Mouse (Mus musculus): ENCODE data around the gene Hspa12b. TPM values are rescaled to one million over a fixed set of nuclear protein-coding genes. Genes with fewer than 3 reads are reported as not detected.
"Not testable (repeated sequence)": the region's sequence is repeated elsewhere in the genome, so short reads cannot be mapped to it uniquely, and the experiment has no call there.

Gene Hspa12b
- polyA plus RNA-seq, 1 experiment from 2014 or later, result 6.9 TPM

- Histone ChIP-seq H3K9ac (ENCODE audit: low read depth, low read length) (no peak overlapping the region), H3K4me3 (ENCODE audit: low read length) (no peak overlapping the region), H3K36me3 (ENCODE audit: control insufficient read depth, insufficient read depth, low read length) (no peaks in the 10 kb centered on the region), H3K9me3 (ENCODE audit: control insufficient read depth, low read length) (no peaks in the 10 kb centered on the region), H3K27me3 (replicated peaks; ENCODE audit: control insufficient read depth, insufficient read depth, low read length) (no peaks in the 10 kb centered on the region), H3K4me1 (ENCODE audit: control insufficient read depth, insufficient read depth, low read depth, low read length) (no peaks in the 10 kb centered on the region), H3K4me2 (ENCODE audit: low read length) (no peak overlapping the region), H3K27ac (ENCODE audit: low read depth, low read length) (no peak overlapping the region)
- ATAC-seq, result peak; percentile 42
- WGBS, result 15% methylated on average over 9 of the region's 9 CpGs
Measured at GRCm38 (mm10) chr2:131096101-131096795, 30.8 kb upstream of the Hspa12b start.

GRCm38 (mm10) chr2:131097087-131097486 is 30.0 kb upstream of the Hspa12b start:
- H3K9ac ChIP-seq (ENCODE audit: low read depth, low read length), result no peak overlapping the region

DNA sequence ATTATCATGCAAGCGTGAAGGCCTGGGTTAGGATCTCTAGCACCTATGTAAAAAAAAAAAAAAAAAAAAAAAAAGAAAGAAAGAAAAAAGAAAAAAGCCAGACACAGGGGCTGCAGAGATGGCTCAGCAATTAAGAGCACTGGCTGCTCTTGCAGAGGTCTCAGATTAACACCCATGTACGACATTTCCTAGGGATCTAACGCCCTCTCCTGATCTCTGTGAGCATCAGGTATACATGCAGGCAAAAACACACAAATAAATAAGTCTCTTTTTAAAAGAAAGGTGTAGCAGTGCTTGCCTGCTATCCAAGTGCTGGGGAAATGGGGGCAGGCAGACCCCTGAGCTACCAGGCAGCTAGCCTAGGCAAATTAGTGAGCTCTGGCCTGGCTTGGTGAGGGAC is 25.6 kb upstream of the Hspa12b start:
- Histone ChIP-seq H3K4me3 (ENCODE audit: low read length) (no peak overlapping the region), H3K9ac (ENCODE audit: low read depth, low read length) (no peak overlapping the region), H3K27ac (ENCODE audit: low read depth, low read length) (no peak overlapping the region), H3K36me3 (ENCODE audit: control insufficient read depth, insufficient read depth, low read length) (no peaks in the 10 kb centered on the region), H3K4me1 (ENCODE audit: control insufficient read depth, insufficient read depth, low read depth, low read length) (no peaks in the 10 kb centered on the region), H3K9me3 (ENCODE audit: control insufficient read depth, low read length) (no peaks in the 10 kb centered on the region), H3K4me2 (ENCODE audit: low read length) (no peak overlapping the region), H3K27me3 (replicated peaks; ENCODE audit: control insufficient read depth, insufficient read depth, low read length) (no peaks in the 10 kb centered on the region)
- WGBS, result 57% methylated on average over 3 of the region's 3 CpGs
- ATAC-seq, result no peak

More at GRCm38 (mm10) chr2:131097087-131097486, 30.0 kb upstream of the Hspa12b start:
- no peak overlapping the region for H3K4me3 ChIP-seq (ENCODE audit: low read length)
- ATAC-seq, result no peak
- 77% methylated on average over 4 of the region's 4 CpGs for WGBS
- H3K36me3 ChIP-seq (ENCODE audit: control insufficient read depth, insufficient read depth, low read length), result no peaks in the 10 kb centered on the region
- no peaks in the 10 kb centered on the region for H3K4me1 ChIP-seq (ENCODE audit: control insufficient read depth, insufficient read depth, low read depth, low read length)
- no peaks in the 10 kb centered on the region for H3K9me3 ChIP-seq (ENCODE audit: control insufficient read depth, low read length)
- no peak overlapping the region for H3K4me2 ChIP-seq (ENCODE audit: low read length)
- H3K27me3 ChIP-seq (replicated peaks; ENCODE audit: control insufficient read depth, insufficient read depth, low read length), result no peaks in the 10 kb centered on the region
- H3K27ac ChIP-seq (ENCODE audit: low read depth, low read length), result no peak overlapping the region

DNA sequence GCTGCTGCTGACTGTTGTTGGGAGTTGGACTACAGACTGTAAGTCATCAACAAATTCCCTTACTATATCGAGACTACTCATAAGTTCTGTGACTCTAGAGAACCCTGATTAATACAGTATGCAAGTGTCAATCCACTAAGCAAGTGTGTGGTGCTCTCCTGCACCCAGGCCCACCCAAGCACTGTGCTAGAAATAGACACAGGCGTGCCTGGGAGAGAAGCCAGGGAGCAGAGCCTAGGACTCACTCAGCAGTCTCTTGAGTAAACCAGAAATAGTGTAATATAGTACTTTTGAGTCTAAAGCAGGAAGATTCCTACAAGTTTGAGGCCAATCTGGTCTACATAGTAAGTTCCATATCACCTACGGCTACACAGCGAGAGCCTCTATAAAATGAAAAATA is 23.1 kb upstream of the Hspa12b start:
- H3K9ac ChIP-seq (ENCODE audit: low read depth, low read length), result no peak overlapping the region
- ATAC-seq, result no peak
- no peaks in the 10 kb centered on the region for H3K36me3 ChIP-seq (ENCODE audit: control insufficient read depth, insufficient read depth, low read length)
- no peaks in the 10 kb centered on the region for H3K4me1 ChIP-seq (ENCODE audit: control insufficient read depth, insufficient read depth, low read depth, low read length)
- 84% methylated on average over 4 of the region's 4 CpGs for WGBS
- H3K4me2 ChIP-seq (ENCODE audit: low read length), result no peak overlapping the region
- H3K27ac ChIP-seq (ENCODE audit: low read depth, low read length), result no peak overlapping the region
- no peaks in the 10 kb centered on the region for H3K9me3 ChIP-seq (ENCODE audit: control insufficient read depth, low read length)
- no peak overlapping the region for H3K4me3 ChIP-seq (ENCODE audit: low read length)
- H3K27me3 ChIP-seq (replicated peaks; ENCODE audit: control insufficient read depth, insufficient read depth, low read length), result no peaks in the 10 kb centered on the region

DNA sequence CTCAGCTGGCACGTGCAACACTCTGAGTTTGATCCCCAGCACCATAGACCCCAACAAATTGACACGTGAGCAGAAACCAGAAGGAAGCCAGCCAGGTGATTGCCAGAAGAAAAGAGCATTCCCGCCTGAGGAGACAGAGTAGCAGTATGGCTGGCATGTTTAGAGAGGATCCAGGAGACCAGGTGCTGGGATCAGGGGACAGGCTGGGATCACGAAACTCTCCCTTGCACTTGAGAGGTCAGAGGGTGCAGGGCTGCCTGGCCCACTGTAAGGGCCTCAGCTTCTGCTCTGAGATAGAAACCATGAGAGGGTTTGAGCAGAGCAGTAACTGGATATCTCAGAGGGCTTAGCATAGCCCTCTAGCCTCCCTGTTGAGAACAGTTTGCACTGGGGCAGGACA is 22.0 kb upstream of the Hspa12b start:
- H3K27me3 ChIP-seq (replicated peaks; ENCODE audit: control insufficient read depth, insufficient read depth, low read length); H3K9me3 ChIP-seq (ENCODE audit: control insufficient read depth, low read length); ATAC-seq; H3K4me3 ChIP-seq (ENCODE audit: low read length); H3K27ac ChIP-seq (ENCODE audit: low read depth, low read length); H3K4me1 ChIP-seq (ENCODE audit: control insufficient read depth, insufficient read depth, low read depth, low read length); H3K9ac ChIP-seq (ENCODE audit: low read depth, low read length); H3K36me3 ChIP-seq (ENCODE audit: control insufficient read depth, insufficient read depth, low read length); H3K4me2 ChIP-seq (ENCODE audit: low read length): not testable (repeated sequence)
- 72% methylated on average over 4 of the region's 4 CpGs for WGBS

DNA sequence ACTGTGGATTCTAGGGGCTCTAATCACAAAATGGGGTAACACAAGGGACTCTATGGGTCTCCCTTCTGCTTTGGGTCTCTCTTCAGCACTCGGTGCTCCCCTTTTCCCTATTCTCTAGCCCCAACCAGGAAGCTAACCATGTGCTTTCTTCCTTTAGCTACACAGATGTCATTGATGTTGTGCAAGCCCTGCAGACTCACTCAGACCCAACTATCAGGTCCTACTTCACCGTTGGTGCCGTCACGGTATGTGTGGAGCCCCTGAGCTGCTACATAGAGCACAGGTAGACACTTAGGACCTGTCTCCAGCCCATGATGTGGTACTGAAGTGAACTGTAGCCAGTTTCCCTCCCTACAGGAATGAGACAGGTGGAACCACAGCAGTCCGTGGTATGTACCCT is 21.1 kb upstream of the Hspa12b start:
- H3K9ac ChIP-seq (ENCODE audit: low read depth, low read length), result no peak overlapping the region
- no peaks in the 10 kb centered on the region for H3K27me3 ChIP-seq (replicated peaks; ENCODE audit: control insufficient read depth, insufficient read depth, low read length)
- no peak overlapping the region for H3K4me2 ChIP-seq (ENCODE audit: low read length)
- no peaks in the 10 kb centered on the region for H3K36me3 ChIP-seq (ENCODE audit: control insufficient read depth, insufficient read depth, low read length)
- H3K4me1 ChIP-seq (ENCODE audit: control insufficient read depth, insufficient read depth, low read depth, low read length), result no peaks in the 10 kb centered on the region
- no peak for ATAC-seq
- 93% methylated on average over 5 of the region's 5 CpGs for WGBS
- H3K27ac ChIP-seq (ENCODE audit: low read depth, low read length), result no peak overlapping the region
- H3K9me3 ChIP-seq (ENCODE audit: control insufficient read depth, low read length), result no peaks in the 10 kb centered on the region
- no peak overlapping the region for H3K4me3 ChIP-seq (ENCODE audit: low read length)

GRCm38 (mm10) chr2:131118968-131119574 is 8.0 kb upstream of the Hspa12b start:
- Histone ChIP-seq H3K27ac (ENCODE audit: low read depth, low read length) (no peak overlapping the region), H3K4me3 (ENCODE audit: low read length) (no peak overlapping the region), H3K9ac (ENCODE audit: low read depth, low read length) (no peak overlapping the region), H3K36me3 (ENCODE audit: control insufficient read depth, insufficient read depth, low read length) (no peaks in the 10 kb centered on the region), H3K4me1 (ENCODE audit: control insufficient read depth, insufficient read depth, low read depth, low read length) (no peaks in the 10 kb centered on the region), H3K4me2 (ENCODE audit: low read length) (no peak overlapping the region), H3K27me3 (replicated peaks; ENCODE audit: control insufficient read depth, insufficient read depth, low read length) (no peaks in the 10 kb centered on the region), H3K9me3 (ENCODE audit: control insufficient read depth, low read length) (no peaks in the 10 kb centered on the region)
- no peak for ATAC-seq
- 77% methylated on average over 2 of the region's 2 CpGs for WGBS

- Histone ChIP-seq H3K27ac (ENCODE audit: low read depth, low read length) (no peak overlapping the region), H3K9ac (ENCODE audit: low read depth, low read length) (no peak overlapping the region), H3K27me3 (replicated peaks; ENCODE audit: control insufficient read depth, insufficient read depth, low read length) (no peaks in the 10 kb centered on the region), H3K36me3 (ENCODE audit: control insufficient read depth, insufficient read depth, low read length) (no peaks in the 10 kb centered on the region), H3K4me3 (ENCODE audit: low read length) (no peak overlapping the region), H3K4me1 (ENCODE audit: control insufficient read depth, insufficient read depth, low read depth, low read length) (peaks cover 7% of the 10 kb centered on the region), H3K4me2 (ENCODE audit: low read length) (no peak overlapping the region), H3K9me3 (ENCODE audit: control insufficient read depth, low read length) (no peaks in the 10 kb centered on the region)
- WGBS, result 76% methylated on average over 3 of the region's 3 CpGs
- no peak for ATAC-seq
Measured at GRCm38 (mm10) chr2:131124166-131124565, 2.9 kb upstream of the Hspa12b start.

DNA sequence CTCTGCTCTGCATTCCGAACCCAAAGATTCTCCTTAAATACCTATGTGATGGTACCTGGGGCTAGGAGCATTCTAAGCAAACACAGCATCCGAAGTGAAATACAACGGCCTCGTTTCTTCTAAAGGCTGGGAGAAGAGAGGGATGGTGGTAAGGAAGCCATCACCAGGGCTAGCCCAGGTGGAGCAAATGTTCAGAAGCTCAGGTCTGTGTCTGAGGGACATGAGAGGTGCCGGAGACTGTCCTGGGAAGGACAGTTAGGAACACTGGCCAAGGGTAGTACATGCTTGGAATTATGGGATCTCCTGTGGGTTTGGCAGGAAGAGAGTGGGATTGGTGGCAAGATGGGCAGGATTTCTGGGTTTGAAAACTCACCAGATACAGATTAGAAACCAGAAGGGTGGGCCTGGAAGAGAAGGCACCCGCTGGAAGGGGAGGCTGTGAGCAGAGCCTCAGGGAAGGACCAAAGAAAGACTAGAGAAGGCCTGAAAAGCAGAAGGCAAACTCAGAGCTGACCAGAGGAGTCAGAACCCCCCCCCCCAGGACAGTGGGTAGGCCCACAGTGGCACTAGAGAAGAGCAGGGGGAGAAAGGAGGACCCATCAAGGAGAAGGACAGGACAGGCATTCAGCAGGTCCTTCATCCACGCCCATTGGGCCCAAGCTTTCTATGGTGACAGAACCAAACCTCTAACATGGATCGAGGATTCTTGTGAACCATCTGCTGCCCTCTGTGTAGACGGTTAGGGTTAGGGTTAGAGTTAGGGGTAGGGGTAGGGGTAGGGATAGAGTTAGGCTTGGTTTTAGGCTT is 1.7 kb upstream of the Hspa12b start:
- no peak overlapping the region for H3K9ac ChIP-seq (ENCODE audit: low read depth, low read length)
- H3K27me3 ChIP-seq (replicated peaks; ENCODE audit: control insufficient read depth, insufficient read depth, low read length), result no peaks in the 10 kb centered on the region
- peaks cover 7% of the 10 kb centered on the region for H3K4me1 ChIP-seq (ENCODE audit: control insufficient read depth, insufficient read depth, low read depth, low read length)
- no peak overlapping the region for H3K4me2 ChIP-seq (ENCODE audit: low read length)
- ATAC-seq, result no peak
- no peak overlapping the region for H3K4me3 ChIP-seq (ENCODE audit: low read length)
- 96% methylated on average over 9 of the region's 9 CpGs for WGBS
- H3K9me3 ChIP-seq (ENCODE audit: control insufficient read depth, low read length), result no peaks in the 10 kb centered on the region
- no peak overlapping the region for H3K27ac ChIP-seq (ENCODE audit: low read depth, low read length)
- H3K36me3 ChIP-seq (ENCODE audit: control insufficient read depth, insufficient read depth, low read length), result no peaks in the 10 kb centered on the region
